Mouse (Mus musculus): ENCODE data around the gene Endov. TPM values are rescaled to one million over a fixed set of nuclear protein-coding genes. Genes with fewer than 3 reads are reported as not detected.

Endov gene
- polyA plus RNA-seq, 1 experiment from 2014 or later: 17.4 TPM

DNA sequence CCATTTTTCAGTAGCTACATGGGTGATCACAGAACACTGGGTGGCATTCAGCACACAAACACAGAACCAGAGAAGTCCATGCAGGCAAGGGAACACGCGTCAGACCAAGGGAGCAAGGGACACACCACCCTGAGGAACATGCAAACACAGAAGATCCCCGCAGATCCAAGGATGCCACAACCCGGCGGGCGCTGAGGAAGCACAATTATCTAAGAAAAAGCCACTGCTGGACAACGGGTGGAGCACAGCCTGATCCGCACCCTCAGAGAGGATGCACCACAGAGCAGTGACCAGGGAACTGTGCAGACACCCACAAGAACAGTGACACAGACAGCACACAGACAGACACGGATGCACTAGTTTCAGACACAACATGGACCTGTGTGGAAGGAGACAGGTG lies 49.4 kb downstream of the Endov start:
- no peak overlapping the region for H3K9ac ChIP-seq
- ATAC-seq (ENCODE audit: borderline replicate concordance, extremely low read depth, low FRiP score, low TSS enrichment): no peak
- peaks cover 44% of the 10 kb centered on the region for H3K27me3 ChIP-seq
- H3K36me3 ChIP-seq: no peaks in the 10 kb centered on the region
- no peaks in the 10 kb centered on the region for H3K9me3 ChIP-seq
- H3K4me1 ChIP-seq: no peaks in the 10 kb centered on the region
- no peak overlapping the region for H3K4me2 ChIP-seq
- no peak overlapping the region for H3K4me3 ChIP-seq
- H3K27ac ChIP-seq: no peak overlapping the region
- WGBS: 75% methylated on average over 9 of the region's 9 CpGs

- Histone ChIP-seq H3K27me3 (peaks cover 50% of the 10 kb centered on the region), H3K4me2 (no peak overlapping the region), H3K27ac (no peak overlapping the region), H3K4me3 (no peak overlapping the region), H3K36me3 (no peaks in the 10 kb centered on the region), H3K9me3 (no peaks in the 10 kb centered on the region), H3K4me1 (peaks cover 3% of the 10 kb centered on the region), H3K9ac (no peak overlapping the region)
- no peak for ATAC-seq (ENCODE audit: borderline replicate concordance, extremely low read depth, low FRiP score, low TSS enrichment)
- 70% methylated on average over 9 of the region's 9 CpGs for WGBS
These were observed 49.9 kb downstream of the Endov start for GRCm38 (mm10) chr11:119541082-119541481.

GRCm38 (mm10) chr11:119542371-119542770 lies 51.2 kb downstream of the Endov start:
- peaks cover 15% of the 10 kb centered on the region for H3K4me1 ChIP-seq
- H3K4me2 ChIP-seq: no peak overlapping the region
- H3K9me3 ChIP-seq: no peaks in the 10 kb centered on the region
- H3K4me3 ChIP-seq: no peak overlapping the region
- H3K36me3 ChIP-seq: no peaks in the 10 kb centered on the region
- no peak for ATAC-seq (ENCODE audit: borderline replicate concordance, extremely low read depth, low FRiP score, low TSS enrichment)
- no peak overlapping the region for H3K9ac ChIP-seq
- WGBS: 45% methylated on average over 9 of the region's 9 CpGs
- peaks cover 62% of the 10 kb centered on the region for H3K27me3 ChIP-seq
- no peak overlapping the region for H3K27ac ChIP-seq

DNA sequence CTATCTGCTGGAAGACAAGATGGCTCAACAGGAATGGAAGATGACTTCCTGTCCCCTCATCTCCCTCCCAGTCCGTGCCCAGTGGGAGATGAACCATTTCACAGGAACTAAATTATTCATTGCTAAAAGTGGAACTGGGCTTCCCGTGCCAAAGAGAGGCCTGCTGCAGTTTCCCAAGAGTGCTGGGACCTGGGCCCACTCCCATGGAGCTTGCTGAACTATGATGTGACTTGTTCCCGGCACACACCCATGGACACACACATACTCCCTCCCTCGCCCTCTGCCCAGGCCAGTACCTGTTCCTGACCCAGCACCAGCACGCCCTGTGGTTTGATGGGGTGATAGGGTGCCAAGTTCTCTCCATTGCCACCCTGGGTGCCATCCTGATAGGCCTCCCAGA lies 51.7 kb downstream of the Endov start:
- ATAC-seq (ENCODE audit: borderline replicate concordance, extremely low read depth, low FRiP score, low TSS enrichment): no peak
- Histone ChIP-seq H3K4me2 (no peak overlapping the region), H3K9me3 (no peaks in the 10 kb centered on the region), H3K4me1 (peaks cover 21% of the 10 kb centered on the region), H3K27me3 (peaks cover 68% of the 10 kb centered on the region), H3K27ac (no peak overlapping the region), H3K4me3 (no peak overlapping the region), H3K9ac (no peak overlapping the region), H3K36me3 (no peaks in the 10 kb centered on the region)
- 67% methylated on average over 5 of the region's 5 CpGs for WGBS

GRCm38 (mm10) chr11:119543816-119544517 lies 52.8 kb downstream of the Endov start:
- peaks cover 78% of the 10 kb centered on the region for H3K27me3 ChIP-seq

DNA sequence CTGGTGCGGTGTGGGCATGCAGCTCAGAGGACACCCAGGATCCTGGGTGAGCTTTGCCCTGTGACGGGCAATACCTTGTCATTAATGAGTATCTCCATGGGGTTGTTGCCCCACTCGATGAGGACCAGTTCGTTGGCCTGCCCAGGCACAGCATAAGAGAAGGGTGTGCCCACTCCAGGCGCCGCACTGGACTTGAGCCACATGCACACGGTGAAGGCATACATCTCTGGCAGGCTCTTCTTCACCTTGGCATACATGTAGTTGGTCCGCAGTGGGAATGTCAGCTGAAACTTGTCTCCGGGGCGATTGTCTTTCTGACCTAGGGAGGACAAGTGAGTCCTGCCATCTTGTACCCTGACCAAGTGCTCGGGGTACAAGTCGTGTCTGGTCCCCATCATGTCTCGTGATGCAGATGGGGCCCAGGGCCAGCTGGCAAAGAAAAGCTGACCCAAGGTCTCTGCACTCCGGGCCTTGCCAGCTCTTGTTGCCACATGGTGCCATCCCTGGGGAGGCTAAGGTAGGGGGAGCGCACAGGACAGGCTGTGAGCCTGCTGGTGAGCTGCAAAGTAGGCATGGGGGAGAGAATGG lies 53.5 kb downstream of the Endov start:
- Histone ChIP-seq H3K9me3 (no peaks in the 10 kb centered on the region), H3K4me3 (no peak overlapping the region), H3K27me3 (peaks cover 84% of the 10 kb centered on the region), H3K4me1 (peaks cover 38% of the 10 kb centered on the region), H3K27ac (no peak overlapping the region), H3K9ac (no peak overlapping the region), H3K36me3 (no peaks in the 10 kb centered on the region), H3K4me2 (no peak overlapping the region)
- 82% methylated on average over 15 of the region's 15 CpGs for WGBS
- no peak for ATAC-seq (ENCODE audit: borderline replicate concordance, extremely low read depth, low FRiP score, low TSS enrichment)

More at GRCm38 (mm10) chr11:119543816-119544517, 52.8 kb downstream of the Endov start:
- WGBS: 47% methylated on average over 16 of the region's 16 CpGs
- ATAC-seq (ENCODE audit: borderline replicate concordance, extremely low read depth, low FRiP score, low TSS enrichment): no peak
- no peak overlapping the region for H3K9ac ChIP-seq
- H3K4me2 ChIP-seq: no peak overlapping the region
- no peaks in the 10 kb centered on the region for H3K36me3 ChIP-seq
- no peak overlapping the region for H3K4me3 ChIP-seq
- H3K4me1 ChIP-seq: peaks cover 31% of the 10 kb centered on the region
- no peak overlapping the region for H3K27ac ChIP-seq
- no peaks in the 10 kb centered on the region for H3K9me3 ChIP-seq

DNA sequence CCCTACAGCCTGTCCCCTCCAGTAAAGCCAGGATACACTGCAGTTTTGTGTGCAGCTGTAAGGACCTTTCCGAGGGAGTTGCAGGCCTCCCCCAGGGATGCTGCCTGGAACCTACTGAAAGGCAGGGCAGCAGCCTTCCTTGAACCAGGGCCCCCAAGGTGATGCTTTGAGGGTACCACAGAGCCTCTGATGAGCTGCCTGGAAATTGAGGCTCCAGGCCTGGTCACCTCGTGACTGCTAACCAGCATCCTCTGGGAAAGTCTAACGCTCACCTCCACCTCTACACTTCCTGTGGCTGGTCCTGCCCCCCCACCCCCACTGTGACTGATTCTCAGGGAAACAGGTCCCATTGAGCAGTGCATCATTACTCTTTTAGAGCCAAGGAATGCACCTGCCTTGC lies 54.1 kb downstream of the Endov start:
- no peaks in the 10 kb centered on the region for H3K36me3 ChIP-seq
- no peak overlapping the region for H3K4me2 ChIP-seq
- no peak for ATAC-seq (ENCODE audit: borderline replicate concordance, extremely low read depth, low FRiP score, low TSS enrichment)
- H3K4me1 ChIP-seq: peaks cover 43% of the 10 kb centered on the region
- 48% methylated on average over 3 of the region's 3 CpGs for WGBS
- peaks cover 84% of the 10 kb centered on the region for H3K27me3 ChIP-seq
- H3K4me3 ChIP-seq: no peak overlapping the region
- H3K9me3 ChIP-seq: no peaks in the 10 kb centered on the region
- H3K27ac ChIP-seq: no peak overlapping the region
- H3K9ac ChIP-seq: no peak overlapping the region

DNA sequence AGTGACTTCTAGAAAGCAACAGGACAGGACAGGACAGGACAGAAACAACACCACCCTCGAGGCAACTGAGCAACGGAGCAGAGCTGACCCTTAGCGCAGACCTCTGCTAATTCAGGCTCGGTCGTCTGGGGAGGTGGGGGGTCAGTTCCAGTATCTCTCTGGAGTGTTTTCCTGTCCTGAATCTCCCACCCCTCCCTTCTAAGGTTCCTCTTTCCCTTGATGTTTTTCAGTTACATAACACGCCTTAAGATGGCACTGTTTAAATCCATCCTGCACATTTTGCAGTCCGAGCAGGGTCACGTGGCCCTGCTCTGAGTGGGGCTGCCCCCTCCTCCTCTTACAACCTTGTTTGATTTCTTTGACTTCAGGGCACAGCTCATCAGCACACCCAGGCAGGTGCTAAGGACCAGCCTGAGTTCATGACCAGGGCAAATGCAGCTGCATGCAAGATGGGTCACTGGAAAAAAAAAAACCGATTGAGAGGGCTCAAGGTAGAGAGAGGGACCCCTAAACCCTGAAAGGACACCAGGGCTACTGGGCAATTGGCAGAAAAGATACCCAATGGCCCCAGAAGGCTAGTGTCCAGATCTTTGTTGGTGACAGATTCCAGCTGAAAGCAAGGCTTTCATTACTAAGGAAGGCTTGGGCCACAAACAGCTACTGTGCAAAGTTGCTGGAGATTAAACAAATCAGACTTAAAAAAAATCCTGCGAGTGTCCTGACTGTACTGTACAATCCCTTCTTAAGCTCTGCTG lies 54.8 kb downstream of the Endov start:
- Histone ChIP-seq H3K27ac (no peak overlapping the region), H3K4me1 (peaks cover 48% of the 10 kb centered on the region), H3K27me3 (peaks cover 84% of the 10 kb centered on the region), H3K4me2 (peak overlapping the region; percentile 99), H3K4me3 (peak overlapping the region; percentile 52), H3K9me3 (no peaks in the 10 kb centered on the region), H3K9ac (no peak overlapping the region; the same call in 1 of the 2 replicates), H3K36me3 (no peaks in the 10 kb centered on the region)
- WGBS: 5% methylated on average over 10 of the region's 10 CpGs
- ATAC-seq (ENCODE audit: borderline replicate concordance, extremely low read depth, low FRiP score, low TSS enrichment): no peak

DNA sequence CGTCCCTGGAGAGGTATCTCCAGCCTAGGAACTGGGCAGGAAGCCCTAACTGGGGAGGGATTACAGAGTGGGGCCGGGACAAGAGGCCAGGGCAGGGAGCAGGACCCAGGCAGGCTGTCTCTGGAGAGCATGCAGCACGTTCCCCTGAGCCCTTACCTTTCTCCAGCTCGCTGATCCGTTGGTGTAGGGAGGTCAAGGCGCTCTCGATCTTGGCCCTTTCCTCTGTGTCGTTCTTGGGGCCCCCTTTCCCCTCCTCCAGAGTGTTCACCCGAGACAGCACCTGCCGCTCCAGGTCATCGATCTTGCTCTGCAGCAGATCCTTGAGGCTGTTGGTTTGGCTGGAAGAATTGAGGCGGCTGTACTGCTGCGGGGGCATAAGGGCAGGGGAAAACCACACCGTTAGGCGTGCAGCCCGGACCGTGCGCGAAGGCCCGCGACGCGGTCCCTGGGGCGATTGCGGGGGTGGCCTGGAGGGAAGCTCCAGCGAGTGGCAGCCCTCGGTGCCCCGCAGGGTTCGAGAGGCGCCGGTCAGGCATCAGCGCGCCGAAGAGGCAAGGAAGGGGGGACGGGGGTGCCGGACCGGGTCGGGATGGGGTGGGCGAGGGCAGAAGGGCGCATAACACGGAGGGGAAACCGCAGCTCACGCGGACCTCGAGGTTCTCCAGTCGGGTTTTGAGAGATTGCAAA lies 55.5 kb downstream of the Endov start:
- Histone ChIP-seq H3K36me3 (no peaks in the 10 kb centered on the region), H3K27ac (no peak overlapping the region), H3K9ac (peak overlapping the region; percentile 44), H3K4me1 (peaks cover 56% of the 10 kb centered on the region), H3K27me3 (peaks cover 88% of the 10 kb centered on the region), H3K4me2 (peak overlapping the region; percentile 99), H3K4me3 (peak overlapping the region; percentile 52), H3K9me3 (no peaks in the 10 kb centered on the region)
- 1% methylated on average over 46 of the region's 46 CpGs for WGBS
- no peak for ATAC-seq (ENCODE audit: borderline replicate concordance, extremely low read depth, low FRiP score, low TSS enrichment)

DNA sequence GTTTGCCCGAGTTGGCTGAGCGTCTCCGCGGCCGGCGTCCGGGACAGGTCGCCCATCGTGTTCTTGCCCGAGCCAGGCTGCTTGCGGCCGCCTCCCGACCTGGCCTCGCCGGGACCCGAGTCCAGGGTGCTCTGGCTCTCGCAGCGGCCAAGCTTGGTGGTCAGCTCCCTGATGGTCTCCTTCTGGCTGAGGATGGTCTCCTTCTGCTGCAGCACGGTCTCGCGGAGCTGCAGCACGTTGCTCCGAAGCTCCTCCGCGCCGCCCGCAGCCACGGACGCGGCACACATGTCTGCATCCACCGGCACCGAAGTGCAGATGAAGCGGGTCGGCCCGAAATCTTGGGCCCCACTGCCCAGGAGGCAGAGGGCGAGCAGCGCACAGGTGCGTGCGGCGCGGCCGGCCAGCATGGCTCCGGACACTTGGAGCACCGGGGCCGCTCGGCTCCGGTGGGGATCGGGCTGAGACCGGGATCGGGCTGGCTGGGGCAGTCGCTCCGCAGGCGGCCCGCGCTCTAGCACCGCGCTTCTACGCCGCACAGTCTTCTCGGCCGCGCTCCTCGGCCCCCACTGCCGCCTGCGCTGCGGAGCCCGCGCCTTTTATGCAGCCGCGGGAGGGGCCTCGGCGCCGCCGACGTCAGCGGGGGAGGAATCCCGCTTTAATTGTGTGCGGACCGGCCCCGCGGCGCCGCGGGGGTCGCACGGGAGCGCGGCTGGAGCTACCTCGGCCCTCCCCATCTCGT lies 56.2 kb downstream of the Endov start, which contains the start of gene Nptx1:
TSS of gene Nptx1 (minus strand) at position 571 of the 739 bp plus-strand sequence.
- ATAC-seq (ENCODE audit: borderline replicate concordance, extremely low read depth, low FRiP score, low TSS enrichment): no peak
- Histone ChIP-seq H3K9me3 (no peaks in the 10 kb centered on the region), H3K4me3 (peak within 1 kb of the TSS; percentile 52), H3K36me3 (no peaks in the 10 kb centered on the region), H3K27ac (no peak within 1 kb of the TSS), H3K27me3 (peaks cover 82% of the 10 kb centered on the region), H3K9ac (peak within 1 kb of the TSS; percentile 44), H3K4me1 (peaks cover 63% of the 10 kb centered on the region), H3K4me2 (peak within 1 kb of the TSS; percentile 99)
- under 1% methylated on average over 88 of the region's 90 CpGs for WGBS

DNA sequence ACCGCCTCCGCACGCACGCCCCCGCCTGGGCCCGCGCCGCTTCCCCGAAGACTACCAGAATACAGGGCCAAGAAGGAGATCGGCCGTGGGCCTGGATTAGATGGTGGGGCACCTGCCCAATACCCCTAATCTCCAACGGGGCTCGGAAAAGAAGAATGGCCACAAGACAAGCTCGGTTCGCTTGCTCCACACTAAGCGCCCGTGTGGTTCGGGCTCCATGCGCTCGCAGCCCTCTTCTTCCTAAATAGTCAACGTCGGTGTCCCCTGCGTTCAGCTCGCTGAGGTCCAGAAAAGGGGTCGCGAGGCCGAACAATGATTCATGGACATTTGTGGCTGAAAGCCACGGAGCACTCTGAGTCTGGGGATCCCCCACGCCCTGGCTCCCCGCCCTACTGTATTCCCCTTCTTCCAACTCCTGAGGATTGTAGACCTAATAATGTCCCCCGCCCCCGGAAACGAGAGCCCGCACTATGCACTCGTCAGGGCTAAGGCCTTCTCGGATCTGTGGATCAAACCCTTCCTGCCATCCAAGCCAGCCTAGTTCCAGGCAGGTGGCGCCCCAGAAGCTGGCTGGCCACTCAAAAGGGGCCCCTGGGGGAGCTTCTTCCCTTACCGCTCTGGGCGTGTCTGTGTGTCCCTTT lies 56.9 kb downstream of the Endov start:
- H3K36me3 ChIP-seq: no peaks in the 10 kb centered on the region
- 2% methylated on average over 39 of the region's 39 CpGs for WGBS
- H3K27me3 ChIP-seq: peaks cover 75% of the 10 kb centered on the region
- H3K9me3 ChIP-seq: no peaks in the 10 kb centered on the region
- no peak overlapping the region for H3K27ac ChIP-seq
- peak overlapping the region; percentile 99 for H3K4me2 ChIP-seq
- H3K4me1 ChIP-seq: peaks cover 70% of the 10 kb centered on the region
- ATAC-seq (ENCODE audit: borderline replicate concordance, extremely low read depth, low FRiP score, low TSS enrichment): no peak
- H3K9ac ChIP-seq: peak overlapping the region; percentile 44
- peak overlapping the region; percentile 52 for H3K4me3 ChIP-seq

Measured in lung, embryonic 15.5 days (tissue).